Mouse (Mus musculus) thymus, postnatal 36 days (tissue): Measurements from ENCODE around the gene Plcb3.
A peak's percentile ranks its signal among the peaks of the same experiment; 100 is the strongest.

Experiments
- DNase-seq, 2 experiments: peaks; one replicate each; pipeline ENCODE4 v3.0.0; 2022; ENCODE audit warnings: mixed read lengths in 2 of 2

Gene Plcb3

GRCm38 (mm10) chr19:6990712-6991111, 14.4 kb upstream of the Plcb3 start:
- no peak for DNase-seq

- DNase-seq: no peak
Measured at GRCm38 (mm10) chr19:6989251-6989650, 13.0 kb upstream of the Plcb3 start.

- DNase-seq: no peak
Measured at GRCm38 (mm10) chr19:6987904-6988285, 11.6 kb upstream of the Plcb3 start.

- DNase-seq: peak; percentile 79 to 83
Measured at GRCm38 (mm10) chr19:6987061-6987903, 11.0 kb upstream of the Plcb3 start, which contains the start of gene Vegfb. Gene Vegfb, minus strand, starts transcription at chr19:6987651.

GRCm38 (mm10) chr19:6985951-6986708, 9.9 kb upstream of the Plcb3 start:
- no peak for DNase-seq

GRCm38 (mm10) chr19:6985300-6985699, 9.0 kb upstream of the Plcb3 start:
- DNase-seq: no peak

GRCm38 (mm10) chr19:6983621-6984020, 7.4 kb upstream of the Plcb3 start:
- DNase-seq: no peak

GRCm38 (mm10) chr19:6981465-6981864, 5.2 kb upstream of the Plcb3 start:
- DNase-seq: no peak

- peak; percentile 98 to 99 for DNase-seq
Measured at GRCm38 (mm10) chr19:6980381-6981093, 4.3 kb upstream of the Plcb3 start, which contains the start of gene Fkbp2. Gene Fkbp2, minus strand, starts transcription at chr19:6980501.

- peak; percentile 99 to 100 for DNase-seq
Measured at GRCm38 (mm10) chr19:6979486-6980380, 3.5 kb upstream of the Plcb3 start.

- DNase-seq: peak in 1 of 2 experiments; percentile 53
Measured at GRCm38 (mm10) chr19:6979001-6979479, 2.8 kb upstream of the Plcb3 start.

- DNase-seq: no peak
Measured at GRCm38 (mm10) chr19:6978639-6978974, 2.3 kb upstream of the Plcb3 start.

GRCm38 (mm10) chr19:6977759-6978638, 1.7 kb upstream of the Plcb3 start:
- no peak for DNase-seq

- DNase-seq: peak; percentile 82 to 90
Measured at GRCm38 (mm10) chr19:6974211-6975205, 1.8 kb downstream of the Plcb3 start, which contains the start of gene Ppp1r14b. Gene Ppp1r14b, plus strand, starts transcription at chr19:6974968.

GRCm38 (mm10) chr19:6973581-6974190, 2.6 kb downstream of the Plcb3 start:
- no peak for DNase-seq

GRCm38 (mm10) chr19:6972247-6972917, 3.9 kb downstream of the Plcb3 start:
- no peak for DNase-seq

- no peak for DNase-seq
Measured at GRCm38 (mm10) chr19:6971644-6972043, 4.6 kb downstream of the Plcb3 start.

- no peak for DNase-seq
Measured at GRCm38 (mm10) chr19:6970460-6971085, 5.7 kb downstream of the Plcb3 start.
